Mouse (Mus musculus) lung, postnatal 0 days (tissue): Measurements from ENCODE around the gene Gdap1l1.

Experiments used
- CTCF ChIP-seq: IDR thresholded peaks from 2 replicates; pipeline ENCODE4 v1.5.1; 2016; ENCODE audit warnings: antibody characterized with exemption, mild to moderate bottlenecking
- EP300 ChIP-seq: IDR thresholded peaks from 2 replicates; pipeline ENCODE4 v1.6.1; 2016; ENCODE audit warnings: antibody characterized with exemption, mild to moderate bottlenecking, control low read depth

DNA sequence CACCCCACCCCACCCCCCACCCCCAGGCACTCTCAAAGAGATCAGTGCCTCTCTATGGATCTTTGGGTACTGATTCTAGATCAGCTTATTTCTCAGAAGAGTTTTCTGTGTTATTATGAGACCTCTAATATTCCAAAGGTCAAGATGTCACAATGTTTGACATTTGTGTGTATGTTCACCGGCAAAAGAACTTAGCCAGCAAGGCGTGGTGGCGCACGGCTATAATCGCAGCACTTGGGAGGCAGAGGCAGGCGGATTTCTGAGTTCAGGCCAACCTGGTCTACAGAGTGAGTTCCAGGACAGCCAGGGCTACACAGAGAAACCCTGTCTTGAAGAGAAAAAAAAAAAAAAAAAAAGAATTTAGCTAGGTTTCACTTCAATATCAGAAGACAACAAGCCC, 21.2 kb upstream of the Gdap1l1 start:
- TF ChIP-seq CTCF (no peak), EP300 (no peak)
